Mouse (Mus musculus): ENCODE measurements around the gene Mmp3. TPM values are rescaled to one million over a fixed set of nuclear protein-coding genes. Genes with fewer than 3 reads are reported as not detected.
"Not testable (repeated sequence)": the region's sequence is repeated elsewhere in the genome, so short reads cannot be mapped to it uniquely, and the experiment has no call there.

Mmp3 gene
- polyA plus RNA-seq (2015; fragmentation: Nextera tagmentation; extraction: Ambion mirVana), result 0.06 TPM in 1 of 2 replicates, not detected in the other

- Histone ChIP-seq H3K27me3 (replicated peaks) (no peaks in the 10 kb centered on the region), H3K9me3 (no peaks in the 10 kb centered on the region), H3K4me3 (replicated peaks) (no peak within 1 kb of the TSS), H3K4me2 (no peak within 1 kb of the TSS), H3K4me1 (no peaks in the 10 kb centered on the region), H3K36me3 (no peaks in the 10 kb centered on the region), H3K27ac (no peak within 1 kb of the TSS), H3K9ac (no peak within 1 kb of the TSS)
- no peak for ATAC-seq (ENCODE audit: insufficient read depth, low FRiP score, low read depth)
- 82% methylated on average over 2 of the region's 2 CpGs for WGBS
Observed at GRCm38 (mm10) chr9:7445522-7445921, at the start of gene Mmp3. Gene Mmp3 (plus strand): TSS chr9:7445822.

GRCm38 (mm10) chr9:7396556-7396955 lies 49.1 kb upstream of the Mmp3 start:
- not testable (repeated sequence) for H3K27me3 ChIP-seq (replicated peaks); ATAC-seq (ENCODE audit: insufficient read depth, low FRiP score, low read depth); H3K9me3 ChIP-seq; H3K9ac ChIP-seq; H3K4me3 ChIP-seq (replicated peaks); H3K4me2 ChIP-seq; H3K36me3 ChIP-seq; H3K27ac ChIP-seq; H3K4me1 ChIP-seq
- 80% methylated on average over 8 of the region's 8 CpGs for WGBS

- no peak overlapping the region for H3K27ac ChIP-seq
- H3K9me3 ChIP-seq, result no peaks in the 10 kb centered on the region
- WGBS, result 76% methylated on average over 2 of the region's 2 CpGs
- H3K36me3 ChIP-seq, result no peaks in the 10 kb centered on the region
- H3K9ac ChIP-seq, result no peak overlapping the region
- no peaks in the 10 kb centered on the region for H3K4me1 ChIP-seq
- no peak overlapping the region for H3K4me3 ChIP-seq (replicated peaks)
- no peak for ATAC-seq (ENCODE audit: insufficient read depth, low FRiP score, low read depth)
- H3K27me3 ChIP-seq (replicated peaks), result no peaks in the 10 kb centered on the region
- no peak overlapping the region for H3K4me2 ChIP-seq
Observed at GRCm38 (mm10) chr9:7453302-7453701, 7.7 kb downstream of the Mmp3 start.

- no peaks in the 10 kb centered on the region for H3K4me1 ChIP-seq
- H3K9ac ChIP-seq, result no peak overlapping the region
- 84% methylated on average over 1 of the region's 1 CpGs for WGBS
- no peak overlapping the region for H3K4me2 ChIP-seq
- H3K27ac ChIP-seq, result no peak overlapping the region
- H3K9me3 ChIP-seq, result no peaks in the 10 kb centered on the region
- H3K4me3 ChIP-seq (replicated peaks), result no peak overlapping the region
- ATAC-seq (ENCODE audit: insufficient read depth, low FRiP score, low read depth), result no peak
- H3K27me3 ChIP-seq (replicated peaks), result no peaks in the 10 kb centered on the region
- H3K36me3 ChIP-seq, result no peaks in the 10 kb centered on the region
Observed at GRCm38 (mm10) chr9:7470262-7470661, 24.6 kb downstream of the Mmp3 start.

GRCm38 (mm10) chr9:7483684-7484394 lies 38.2 kb downstream of the Mmp3 start:
- no peak overlapping the region for H3K27ac ChIP-seq
- no peak overlapping the region for H3K4me2 ChIP-seq
- no peak for ATAC-seq (ENCODE audit: insufficient read depth, low FRiP score, low read depth)
- H3K4me1 ChIP-seq, result no peaks in the 10 kb centered on the region
- no peak overlapping the region for H3K9ac ChIP-seq
- H3K27me3 ChIP-seq (replicated peaks), result no peaks in the 10 kb centered on the region
- 70% methylated on average over 5 of the region's 5 CpGs for WGBS
- H3K4me3 ChIP-seq (replicated peaks), result no peak overlapping the region
- no peaks in the 10 kb centered on the region for H3K36me3 ChIP-seq
- no peaks in the 10 kb centered on the region for H3K9me3 ChIP-seq

GRCm38 (mm10) chr9:7501138-7501537 lies 55.5 kb downstream of the Mmp3 start:
- Histone ChIP-seq H3K9me3 (no peaks in the 10 kb centered on the region), H3K4me1 (no peaks in the 10 kb centered on the region), H3K4me2 (no peak overlapping the region), H3K4me3 (replicated peaks) (no peak overlapping the region), H3K9ac (no peak overlapping the region), H3K27ac (no peak overlapping the region), H3K36me3 (no peaks in the 10 kb centered on the region), H3K27me3 (replicated peaks) (no peaks in the 10 kb centered on the region)
- WGBS, result 89% methylated on average over 3 of the region's 3 CpGs
- no peak for ATAC-seq (ENCODE audit: insufficient read depth, low FRiP score, low read depth)

GRCm38 (mm10) chr9:7502051-7502450 lies 56.4 kb downstream of the Mmp3 start, which contains the start of gene Mmp10:
Gene Mmp10 (plus strand): TSS chr9:7502352.
- Histone ChIP-seq H3K4me2 (no peak within 1 kb of the TSS), H3K36me3 (no peaks in the 10 kb centered on the region), H3K27me3 (replicated peaks) (no peaks in the 10 kb centered on the region), H3K27ac (no peak within 1 kb of the TSS), H3K9me3 (no peaks in the 10 kb centered on the region), H3K9ac (no peak within 1 kb of the TSS), H3K4me1 (no peaks in the 10 kb centered on the region), H3K4me3 (replicated peaks) (no peak within 1 kb of the TSS)
- 85% methylated on average over 3 of the region's 3 CpGs for WGBS
- no peak for ATAC-seq (ENCODE audit: insufficient read depth, low FRiP score, low read depth)

Other genes with a start within 250 kb of the Mmp3 start
- gene Mmp13, start 173.3 kb upstream of the Mmp3 start, polyA plus RNA-seq (2015; fragmentation: Nextera tagmentation; extraction: Ambion mirVana), result 0.48 and 0.55 TPM in 2 replicates
- 0.14 and 0.28 TPM in 2 replicates for gene Mmp12, start 101.4 kb upstream of the Mmp3 start, polyA plus RNA-seq (2015; fragmentation: Nextera tagmentation; extraction: Ambion mirVana)
- not detected in 2 replicates for gene Mmp1b, start 57.8 kb upstream of the Mmp3 start, polyA plus RNA-seq (2015; fragmentation: Nextera tagmentation; extraction: Ambion mirVana)
- 0.08 TPM in 1 of 2 replicates, not detected in the other for gene Mmp10, start 56.5 kb downstream of the Mmp3 start, polyA plus RNA-seq (2015; fragmentation: Nextera tagmentation; extraction: Ambion mirVana)
- 8.3 and 11.7 TPM in 2 replicates for gene Mmp8, start 112.6 kb downstream of the Mmp3 start, polyA plus RNA-seq (2015; fragmentation: Nextera tagmentation; extraction: Ambion mirVana)
- gene Mmp27, start 125.6 kb downstream of the Mmp3 start, polyA plus RNA-seq (2015; fragmentation: Nextera tagmentation; extraction: Ambion mirVana), result 0.06 TPM in 1 of 2 replicates, not detected in the other
- gene Mmp20, start 182.4 kb downstream of the Mmp3 start, polyA plus RNA-seq (2015; fragmentation: Nextera tagmentation; extraction: Ambion mirVana), result 0.05 TPM in 1 of 2 replicates, not detected in the other
- 0.81 and 0.90 TPM in 2 replicates for gene Mmp7, start 246.3 kb downstream of the Mmp3 start, polyA plus RNA-seq (2015; fragmentation: Nextera tagmentation; extraction: Ambion mirVana)

Measured in stomach, embryonic 15.5 days (tissue).